Mouse (Mus musculus): ENCODE data around the gene Ubr3. TPM values are rescaled to one million over a fixed set of nuclear protein-coding genes. Genes with fewer than 3 reads are reported as not detected.

Gene Ubr3
- polyA plus RNA-seq, 1 experiment from 2014 or later = 9.6 TPM

DNA sequence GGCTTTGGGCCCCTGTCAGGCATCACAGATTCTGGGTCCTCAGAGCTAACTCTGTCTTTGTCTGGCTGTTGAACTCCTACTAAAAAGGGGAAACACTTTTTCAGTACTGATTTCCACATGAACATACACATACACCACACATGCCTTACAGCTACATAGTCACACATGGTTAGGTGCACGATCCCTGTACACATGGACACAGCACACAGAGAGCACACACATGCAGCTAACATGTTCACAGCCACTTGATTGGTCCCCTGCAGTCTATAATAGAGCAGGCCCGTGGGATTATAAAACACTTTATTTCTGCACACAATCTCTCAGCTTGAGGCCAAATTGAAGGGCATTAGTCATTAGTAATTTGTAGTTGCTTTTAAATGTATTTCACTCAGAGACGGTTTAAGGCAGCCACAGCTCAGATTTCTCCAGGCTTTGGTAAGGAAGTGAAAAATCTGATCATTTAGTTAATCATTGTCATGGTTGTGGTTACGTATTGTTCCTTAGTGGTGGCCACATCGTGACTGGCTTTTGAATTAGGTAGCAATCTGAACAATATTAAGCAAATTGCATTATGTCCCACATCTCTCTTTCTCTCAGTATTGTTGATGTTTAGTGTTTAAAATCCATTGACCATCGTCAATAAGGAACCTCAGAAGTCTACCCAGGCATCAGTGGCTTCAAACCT is 169.4 kb downstream of the Ubr3 start:
- H3K4me1 ChIP-seq (replicated peaks; ENCODE audit: control insufficient read depth, insufficient read depth, low read length) = no peaks in the 10 kb centered on the region
- WGBS = 50% methylated on average over 6 of the region's 6 CpGs
- no peak for ATAC-seq
- H3K36me3 ChIP-seq (ENCODE audit: control insufficient read depth, insufficient read depth) = no peaks in the 10 kb centered on the region
- H3K27ac ChIP-seq (ENCODE audit: low read depth, low read length) = no peak overlapping the region
- no peaks in the 10 kb centered on the region for H3K9me3 ChIP-seq (ENCODE audit: control insufficient read depth)
- H3K4me2 ChIP-seq (replicated peaks; ENCODE audit: low read depth) = no peak overlapping the region
- no peaks in the 10 kb centered on the region for H3K27me3 ChIP-seq (replicated peaks; ENCODE audit: control insufficient read depth, insufficient read depth, low read length)
- no peak overlapping the region for H3K9ac ChIP-seq (ENCODE audit: low read depth, low read length)
- no peak overlapping the region for H3K4me3 ChIP-seq (ENCODE audit: low read depth, low read length)
- TF ChIP-seq CTCF (IDR thresholded peaks at IDR 0.05; ENCODE audit: low read depth) = no peak

DNA sequence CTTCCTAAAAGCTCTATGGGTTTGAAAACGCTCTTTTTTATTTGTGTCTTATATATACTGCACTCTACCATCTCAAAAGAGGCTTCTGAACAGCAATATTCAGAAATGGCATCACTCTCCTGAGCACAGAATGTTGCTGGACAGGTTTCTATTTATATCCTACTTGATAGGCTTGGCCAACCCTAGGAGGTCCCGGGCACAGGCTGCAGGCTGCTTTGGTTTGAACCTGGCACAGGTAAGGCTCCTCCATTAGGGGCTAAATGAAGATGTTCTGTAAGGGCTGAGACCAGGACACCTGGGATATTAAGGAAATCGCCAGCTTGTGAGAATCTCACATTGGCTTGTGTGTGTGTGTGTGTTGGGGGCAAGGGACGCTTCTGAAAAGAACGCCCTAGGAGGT is 172.8 kb downstream of the Ubr3 start:
- Histone ChIP-seq H3K4me1 (replicated peaks; ENCODE audit: control insufficient read depth, insufficient read depth, low read length) (no peaks in the 10 kb centered on the region), H3K36me3 (ENCODE audit: control insufficient read depth, insufficient read depth) (no peaks in the 10 kb centered on the region), H3K9me3 (ENCODE audit: control insufficient read depth) (no peaks in the 10 kb centered on the region), H3K27me3 (replicated peaks; ENCODE audit: control insufficient read depth, insufficient read depth, low read length) (no peaks in the 10 kb centered on the region), H3K4me3 (ENCODE audit: low read depth, low read length) (no peak overlapping the region), H3K9ac (ENCODE audit: low read depth, low read length) (no peak overlapping the region), H3K4me2 (replicated peaks; ENCODE audit: low read depth) (no peak overlapping the region), H3K27ac (ENCODE audit: low read depth, low read length) (no peak overlapping the region)
- no peak for TF ChIP-seq CTCF (IDR thresholded peaks at IDR 0.05; ENCODE audit: low read depth)
- WGBS = 70% methylated on average over 5 of the region's 5 CpGs
- no peak for ATAC-seq

Other genes starting within 250 kb of the Ubr3 start
- 0.07 TPM in 1 of 2 replicates, not detected in the other for gene Klhl41, start 227.1 kb upstream of the Ubr3 start, polyA plus RNA-seq (2015; fragmentation: Nextera tagmentation; extraction: Ambion mirVana)
- 3.7 and 3.8 TPM in 2 replicates for gene Fastkd1, start 183.7 kb upstream of the Ubr3 start, polyA plus RNA-seq (2015; fragmentation: Nextera tagmentation; extraction: Ambion mirVana)
- gene Ppig, start 174.7 kb upstream of the Ubr3 start, polyA plus RNA-seq (2015; fragmentation: Nextera tagmentation; extraction: Ambion mirVana) = 104 and 116 TPM in 2 replicates
- gene Ccdc173, start 107.7 kb upstream of the Ubr3 start, polyA plus RNA-seq (2015; fragmentation: Nextera tagmentation; extraction: Ambion mirVana) = 0.50 and 0.75 TPM in 2 replicates
- gene Phospho2, start 107.6 kb upstream of the Ubr3 start, polyA plus RNA-seq (2015; fragmentation: Nextera tagmentation; extraction: Ambion mirVana) = 23.8 and 26.0 TPM in 2 replicates
- gene Klhl23, start 75.3 kb upstream of the Ubr3 start, polyA plus RNA-seq (2015; fragmentation: Nextera tagmentation; extraction: Ambion mirVana) = 17.3 and 21.3 TPM in 2 replicates
- 189 and 192 TPM in 2 replicates for gene Ssb, start 35.7 kb upstream of the Ubr3 start, polyA plus RNA-seq (2015; fragmentation: Nextera tagmentation; extraction: Ambion mirVana)
- 24.6 and 26.9 TPM in 2 replicates for gene Mettl5, start 11.6 kb upstream of the Ubr3 start, polyA plus RNA-seq (2015; fragmentation: Nextera tagmentation; extraction: Ambion mirVana)
- not detected in 2 replicates for gene Myo3b, start 141.9 kb downstream of the Ubr3 start, polyA plus RNA-seq (2015; fragmentation: Nextera tagmentation; extraction: Ambion mirVana)

Measured in intestine, postnatal 0 days (tissue).